Mouse (Mus musculus) spleen, postnatal 36 days (tissue): ENCODE data around the gene Cldn2.
"Not testable (repeated sequence)": the region's sequence is repeated elsewhere in the genome, so short reads cannot be mapped to it uniquely, and the experiment has no call there.

Experiments
- DNase-seq, 2 experiments: peaks; one replicate each; pipeline ENCODE4 v3.0.0; 2022; ENCODE audit warnings: low spot score in 2 of 2, mixed read lengths in 1 of 2

The Cldn2 gene

DNA sequence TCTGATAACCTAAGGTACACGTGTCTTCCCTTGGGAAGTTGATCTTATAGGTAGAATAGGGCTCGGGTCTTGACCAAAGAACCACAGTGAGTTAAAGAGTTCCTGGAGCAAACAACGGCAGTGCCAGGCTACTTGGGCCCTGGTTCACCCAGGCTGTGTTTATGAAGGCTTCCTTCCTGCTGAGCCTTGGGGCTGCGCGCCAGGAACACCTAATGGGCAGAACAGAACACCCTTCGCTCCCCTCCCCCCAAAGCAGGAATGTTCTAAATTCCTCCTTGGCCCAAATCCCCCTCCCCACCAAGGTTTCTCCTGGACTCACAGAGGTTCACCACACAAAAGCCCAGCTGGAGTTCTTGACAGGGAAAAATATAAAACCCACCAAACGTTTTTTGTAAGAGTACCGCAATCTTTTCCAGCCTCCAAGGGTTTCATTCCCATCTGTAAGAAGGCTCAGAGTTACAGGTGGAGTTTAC lies at the start of gene Cldn2:
TSS of gene Cldn2 (plus strand) at position 423 of the 473 bp plus-strand sequence.
- DNase-seq, result no peak

DNA sequence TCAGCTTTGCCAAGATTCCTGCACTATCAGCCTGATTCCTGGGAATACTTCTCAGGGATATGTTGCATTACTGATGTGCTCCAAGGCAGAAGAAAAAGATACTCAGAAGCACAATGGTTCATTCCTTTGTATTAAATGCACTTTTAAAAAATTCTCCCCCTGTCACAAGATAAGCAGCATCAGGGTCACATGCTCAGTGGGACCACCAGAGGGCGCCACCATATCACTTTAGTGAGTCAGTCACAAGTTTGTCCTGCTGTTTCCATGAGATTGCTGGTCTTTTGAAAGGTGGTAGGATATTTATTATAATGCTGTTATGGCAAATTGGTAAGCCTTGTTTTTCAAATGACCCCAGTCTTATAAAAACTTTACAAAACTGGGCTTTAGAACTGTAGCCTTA lies 48.8 kb upstream of the Cldn2 start:
- peak; percentile 3 to 14 for DNase-seq

DNA sequence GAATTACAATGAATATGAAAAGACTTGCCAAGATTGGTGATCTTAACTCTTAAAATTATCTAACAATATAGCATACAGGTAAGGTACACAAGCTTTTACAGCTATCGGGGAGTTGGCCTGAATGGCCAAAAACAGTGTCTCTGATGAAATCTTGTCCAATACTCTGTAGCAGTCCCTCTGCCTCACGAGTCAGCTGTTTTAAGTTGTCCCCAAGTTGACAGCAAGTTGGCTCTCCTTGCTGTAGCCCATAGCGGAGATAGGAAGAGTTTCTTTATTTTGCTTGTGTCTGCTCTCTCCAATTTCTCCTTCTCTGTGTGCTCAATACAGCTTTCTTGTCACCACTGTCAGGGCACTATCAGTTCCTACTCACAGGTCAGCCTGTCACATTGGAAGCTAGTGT lies 42.0 kb upstream of the Cldn2 start:
- not testable (repeated sequence) for DNase-seq

DNA sequence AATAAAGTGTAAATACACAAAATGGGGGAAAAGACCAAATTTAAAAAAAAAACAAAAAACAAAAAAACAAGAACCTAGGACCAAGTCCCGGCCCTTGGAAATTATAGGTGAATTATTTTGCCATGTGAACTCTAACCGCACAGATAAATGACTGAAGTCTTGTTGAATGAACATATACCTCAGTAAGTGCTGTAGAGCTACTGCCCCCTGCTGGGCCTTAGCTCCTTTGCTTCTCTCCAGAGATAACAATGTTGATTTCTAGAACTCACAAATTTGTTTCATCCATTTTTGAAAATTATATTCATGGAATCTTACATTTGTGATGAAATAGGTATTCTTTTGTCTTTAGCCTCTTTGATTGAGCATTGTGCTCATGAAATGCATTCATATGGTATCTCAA lies 38.1 kb upstream of the Cldn2 start:
- no peak for DNase-seq

DNA sequence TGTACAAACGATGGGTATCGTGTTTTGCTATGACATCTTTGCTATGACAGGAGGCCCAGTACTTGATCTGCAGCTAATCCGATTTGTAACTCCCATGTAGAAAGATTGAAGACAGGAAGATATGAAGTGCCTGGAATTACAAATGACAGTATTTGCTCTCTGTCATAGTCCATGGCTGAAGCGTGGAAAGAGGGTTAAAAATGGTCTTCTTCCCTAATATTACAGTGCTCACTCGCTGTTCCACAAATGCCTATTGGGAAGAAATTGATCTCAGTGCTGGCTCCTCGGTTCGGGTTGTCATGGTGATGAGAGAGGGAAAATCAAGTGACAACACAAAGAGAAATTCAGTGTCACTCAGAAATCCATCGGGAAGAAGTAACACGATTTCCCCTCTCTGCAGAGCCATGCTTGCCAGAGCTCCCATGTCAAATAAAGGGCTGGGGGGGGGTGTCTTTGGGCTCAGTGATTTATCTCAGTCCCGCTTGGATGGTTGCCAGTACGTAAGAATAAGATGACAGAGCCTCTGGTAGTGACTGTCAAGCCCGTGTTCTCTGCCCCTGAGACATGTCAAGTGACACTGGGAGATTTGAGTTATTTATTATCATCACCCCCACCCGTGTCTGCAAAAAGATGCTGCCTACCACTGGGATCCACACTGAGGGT lies 30.5 kb upstream of the Cldn2 start:
- DNase-seq, result no peak

DNA sequence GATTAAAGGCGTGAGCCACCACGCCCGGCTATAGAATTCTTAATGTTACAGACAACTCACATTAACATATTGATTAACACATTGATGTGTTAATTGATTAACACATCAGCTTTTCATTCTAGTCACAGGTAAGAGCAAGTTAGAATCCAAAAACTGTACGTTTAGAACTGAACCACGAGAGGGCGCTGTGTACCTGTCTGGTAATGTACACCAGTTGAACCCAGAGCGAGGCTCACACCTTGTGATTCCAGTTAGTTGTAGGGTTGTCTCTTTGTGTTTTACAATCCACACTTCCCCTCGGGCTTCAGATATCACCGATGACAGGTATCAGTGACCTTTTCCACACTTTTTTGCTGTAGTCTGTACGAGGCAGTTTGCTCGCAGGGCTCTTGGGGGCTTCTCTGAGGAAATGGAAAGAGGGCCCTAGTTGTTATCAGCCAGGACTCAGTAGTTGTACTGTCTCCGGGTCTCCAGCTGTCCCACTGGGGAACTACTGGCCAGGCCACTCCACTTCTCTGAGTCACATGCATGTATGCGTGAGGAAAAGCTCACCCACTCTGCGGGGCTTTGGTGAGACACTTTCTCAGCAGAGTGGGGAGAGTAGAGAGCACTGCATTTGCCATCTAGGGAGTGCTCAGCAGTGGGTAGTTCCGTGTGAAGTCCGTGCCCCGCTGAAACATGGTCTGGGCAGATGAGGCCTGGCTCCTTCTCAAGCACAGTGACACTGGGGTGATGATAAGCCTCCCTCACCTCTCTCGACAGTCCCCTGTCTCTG lies 26.1 kb upstream of the Cldn2 start:
- peak in 1 of 2 experiments; percentile 14 for DNase-seq

DNA sequence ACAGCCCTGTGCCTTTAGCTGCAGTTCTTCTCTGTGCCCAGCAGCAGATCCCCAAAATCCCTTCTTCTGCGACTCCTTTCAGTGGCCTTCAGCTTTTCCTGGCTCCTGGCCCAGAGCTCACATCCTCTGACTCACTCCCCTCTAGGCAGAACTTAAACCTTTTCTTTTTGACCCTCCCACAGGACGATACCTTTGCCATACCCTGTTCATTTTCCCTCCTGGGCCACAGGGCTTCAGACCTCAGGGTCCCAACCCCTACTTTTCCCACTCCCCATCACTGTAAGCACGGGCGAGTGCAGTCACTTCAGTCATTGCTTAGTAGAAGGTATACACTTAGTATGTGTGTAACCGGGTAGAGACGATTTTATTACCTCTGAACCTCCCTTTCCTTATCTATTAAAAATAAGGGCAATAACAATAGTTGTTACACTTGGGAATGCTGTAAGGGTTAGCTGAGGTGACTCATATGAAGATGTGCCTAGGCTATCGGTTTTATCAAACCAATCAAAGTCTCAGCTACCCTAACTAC lies 25.5 kb upstream of the Cldn2 start:
- DNase-seq, result no peak

DNA sequence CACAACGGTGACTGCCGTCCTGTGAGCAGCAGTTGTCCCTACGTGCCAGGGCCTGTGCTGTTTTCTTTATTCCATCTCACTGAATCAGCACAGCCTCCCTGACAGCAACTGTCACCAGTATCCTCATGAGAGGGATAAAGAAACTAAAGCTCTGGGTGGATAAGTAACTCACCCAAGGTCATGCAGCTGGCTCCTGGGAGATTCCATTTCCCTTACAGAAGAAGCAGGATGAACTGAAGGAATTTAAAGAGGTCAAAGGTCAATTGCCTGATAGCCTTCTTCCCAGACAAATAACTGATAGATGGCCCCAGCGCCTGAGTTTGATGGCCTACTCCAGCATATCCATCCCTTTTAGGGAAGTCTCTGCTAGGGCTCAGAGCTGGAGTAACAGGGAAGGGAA lies 23.3 kb upstream of the Cldn2 start:
- DNase-seq, result no peak

DNA sequence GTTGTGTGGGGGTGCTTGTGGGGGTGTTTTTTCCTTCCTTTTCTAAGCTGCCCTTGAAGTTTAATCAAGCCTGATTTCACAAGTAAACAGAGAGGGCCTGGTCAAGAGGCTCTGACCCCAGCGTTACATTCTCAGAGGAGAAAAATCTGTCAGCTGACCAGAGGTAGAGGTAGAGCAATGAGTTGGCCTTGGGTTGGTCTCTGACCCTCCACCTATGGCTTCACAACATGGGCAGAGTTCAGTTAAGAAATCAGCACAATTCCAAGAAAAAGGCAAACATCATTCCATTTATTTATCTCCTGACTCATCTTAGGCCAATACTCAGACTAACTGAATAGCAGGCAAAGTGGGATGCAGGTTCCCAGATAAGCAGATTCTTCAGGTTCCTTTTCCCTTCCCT lies 21.7 kb upstream of the Cldn2 start:
- no peak for DNase-seq

DNA sequence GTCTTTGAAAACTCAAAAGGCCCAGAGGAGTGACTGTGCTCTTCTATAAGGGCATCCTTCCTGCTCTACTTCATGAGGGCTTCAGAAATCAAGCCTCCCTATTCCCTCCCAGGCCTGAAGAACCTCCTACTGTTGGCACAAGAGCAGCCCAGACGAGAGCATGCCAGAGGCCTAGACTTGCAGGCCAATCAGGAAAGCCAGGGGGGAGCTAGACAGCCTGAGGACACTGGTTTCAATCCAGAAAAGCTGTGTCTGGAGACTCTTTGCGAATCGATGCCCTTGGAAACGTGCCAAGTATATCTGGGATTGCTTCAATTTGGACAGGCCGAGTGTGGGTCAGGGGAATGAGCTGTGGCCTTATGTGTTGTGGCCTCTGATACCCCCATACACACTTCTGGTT lies 21.2 kb upstream of the Cldn2 start:
- no peak for DNase-seq

DNA sequence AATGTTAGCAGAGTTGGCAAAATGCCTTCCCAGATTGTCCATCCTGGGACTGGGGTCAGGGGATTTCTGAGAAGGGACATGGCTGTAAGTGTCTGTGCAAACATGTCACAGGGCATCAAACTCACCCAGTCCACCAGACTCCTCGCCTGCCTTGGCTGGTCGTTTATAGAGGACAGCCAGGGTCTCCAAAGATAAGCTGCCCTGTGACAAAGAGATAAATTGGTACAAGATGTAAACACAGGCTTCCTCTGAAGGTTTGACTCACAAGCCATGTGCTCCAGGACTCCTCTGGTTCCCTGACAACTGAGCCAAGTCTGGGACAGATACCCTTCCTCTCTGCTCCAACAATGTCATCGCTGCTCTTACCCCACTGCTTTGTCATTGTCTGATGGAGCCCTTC lies 19.6 kb upstream of the Cldn2 start:
- no peak for DNase-seq

DNA sequence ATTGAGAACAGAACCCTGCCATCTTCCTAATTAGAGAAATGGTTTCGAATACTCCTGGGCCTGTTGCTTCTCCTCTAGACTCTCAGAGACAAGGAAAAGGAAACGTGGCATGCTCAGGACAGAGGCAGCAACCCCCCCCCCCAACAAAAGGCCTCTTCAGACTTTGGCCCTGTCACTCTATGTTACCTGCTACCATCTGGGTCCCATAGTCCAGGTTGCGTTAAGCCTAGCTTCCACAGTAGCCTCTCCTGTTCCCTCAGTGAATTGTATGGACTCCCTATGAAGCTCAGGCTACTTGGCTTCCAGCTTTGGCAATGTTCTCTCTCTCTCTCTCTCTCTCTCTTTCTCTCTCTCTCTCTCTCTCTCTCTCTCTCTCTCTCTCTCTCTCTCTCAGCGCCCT lies 19.1 kb upstream of the Cldn2 start:
- no peak for DNase-seq

DNA sequence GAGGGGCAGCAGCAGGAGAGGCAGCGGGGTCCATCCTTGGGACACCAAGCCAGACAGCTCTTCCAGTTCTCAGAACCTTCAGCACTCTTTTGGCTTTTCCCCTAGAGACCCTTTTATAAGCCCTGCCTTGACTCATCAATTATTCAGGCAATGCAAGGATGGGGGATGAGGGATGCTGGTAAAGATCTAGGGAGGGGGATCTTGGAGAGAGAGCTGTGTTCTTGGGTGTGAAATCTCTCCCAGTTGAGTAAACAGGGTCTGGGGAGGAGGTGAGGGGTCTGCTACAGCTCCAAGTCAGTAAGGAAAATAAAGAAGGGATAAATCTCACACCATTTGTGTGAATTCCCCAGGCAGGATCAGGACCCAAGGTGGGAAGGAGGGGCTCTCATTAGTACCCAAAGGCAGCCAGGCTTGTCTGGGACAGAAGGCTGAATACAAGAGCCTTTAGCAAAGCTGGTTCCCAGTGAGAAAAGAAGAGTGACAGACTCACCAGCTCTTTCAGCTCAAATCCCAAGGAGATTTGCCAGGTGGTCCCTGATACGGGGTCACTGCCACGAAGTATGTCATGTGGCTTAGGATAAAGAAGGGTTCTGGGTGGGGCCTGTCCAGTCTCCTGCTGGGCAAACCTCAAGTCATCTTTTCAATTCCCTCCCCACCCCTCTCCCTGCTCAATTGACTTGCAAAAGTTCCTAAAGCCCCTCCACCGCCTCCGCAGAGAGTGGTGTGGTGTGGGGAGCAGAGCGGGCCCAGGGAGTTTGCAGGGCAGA lies 18.2 kb upstream of the Cldn2 start, which contains the start of gene Ripply1:
TSS of gene Ripply1 (minus strand) at position 76 of the 767 bp plus-strand sequence.
- DNase-seq, result no peak

DNA sequence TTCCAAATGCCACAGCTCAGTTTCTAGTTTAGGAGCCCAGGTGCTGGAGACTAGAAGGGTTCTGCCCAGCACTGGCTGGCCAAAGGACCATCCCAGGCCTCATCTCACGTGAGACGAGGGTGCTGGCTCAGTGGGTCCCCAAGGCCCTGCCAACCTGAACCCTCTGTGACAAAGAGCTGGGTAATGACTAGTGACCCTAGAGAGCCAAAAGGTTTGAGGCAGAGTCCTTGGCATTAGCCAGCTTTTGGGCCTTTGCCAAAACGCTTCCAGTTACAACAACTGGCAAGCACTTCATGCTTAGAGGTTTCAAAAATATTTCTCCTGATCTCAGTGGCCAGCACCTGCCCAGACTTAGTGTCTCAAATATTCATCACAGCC lies 17.6 kb upstream of the Cldn2 start:
- DNase-seq, result no peak

DNA sequence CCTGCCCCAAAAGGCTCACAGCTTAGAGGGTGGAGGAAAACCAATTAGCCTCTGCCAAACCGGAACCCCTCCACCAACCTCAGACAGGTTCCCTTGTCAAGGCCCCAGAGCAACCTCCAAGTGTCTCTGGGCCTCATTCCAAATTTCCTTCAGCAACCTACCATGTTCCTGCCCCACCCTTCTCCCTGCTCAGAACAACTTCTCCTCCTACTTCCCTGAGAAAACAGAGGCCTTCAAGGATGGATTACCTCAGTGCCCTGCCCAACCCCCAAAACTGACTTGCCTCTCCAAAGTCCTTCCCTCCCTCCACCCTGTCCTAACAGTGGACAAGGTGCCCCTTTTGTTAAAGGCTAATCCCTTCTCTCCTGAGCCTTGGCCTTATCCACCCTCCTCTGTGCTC lies 14.9 kb upstream of the Cldn2 start:
- DNase-seq, result no peak

DNA sequence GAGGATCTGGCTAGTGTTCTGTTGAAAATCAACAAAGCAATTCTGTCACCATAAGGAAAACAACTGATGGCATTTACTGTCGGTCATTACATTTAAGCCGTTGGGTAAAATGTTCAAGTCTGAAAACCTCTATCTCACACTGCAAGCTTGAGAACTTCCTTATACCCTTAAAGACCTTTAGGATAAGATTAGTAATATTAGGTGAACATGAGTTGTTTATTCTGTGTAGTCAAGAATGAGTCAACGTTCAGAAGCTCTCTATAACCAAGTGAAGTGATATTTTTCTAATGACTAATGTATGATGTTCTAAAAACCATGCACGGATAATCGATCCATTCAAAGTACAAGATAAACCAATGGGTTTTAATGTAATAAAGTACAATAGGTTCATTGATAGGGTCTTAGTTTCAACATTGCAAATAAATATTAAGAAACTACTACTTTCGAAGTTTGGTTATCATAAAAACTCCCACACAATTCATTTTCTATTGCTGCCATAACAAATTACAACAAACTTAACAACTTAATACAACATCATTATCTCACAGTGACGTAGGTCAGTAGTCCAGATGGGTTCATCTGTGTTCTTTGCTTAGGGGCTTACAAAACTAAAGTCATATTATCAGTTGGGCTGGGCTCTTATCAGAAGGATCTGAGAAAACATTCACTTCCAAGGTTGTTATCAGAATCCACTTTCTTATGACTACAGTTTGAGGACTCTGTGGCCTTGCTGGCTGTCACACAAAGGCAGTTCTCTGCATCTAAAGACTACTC lies 6.4 kb upstream of the Cldn2 start:
- no peak for DNase-seq

DNA sequence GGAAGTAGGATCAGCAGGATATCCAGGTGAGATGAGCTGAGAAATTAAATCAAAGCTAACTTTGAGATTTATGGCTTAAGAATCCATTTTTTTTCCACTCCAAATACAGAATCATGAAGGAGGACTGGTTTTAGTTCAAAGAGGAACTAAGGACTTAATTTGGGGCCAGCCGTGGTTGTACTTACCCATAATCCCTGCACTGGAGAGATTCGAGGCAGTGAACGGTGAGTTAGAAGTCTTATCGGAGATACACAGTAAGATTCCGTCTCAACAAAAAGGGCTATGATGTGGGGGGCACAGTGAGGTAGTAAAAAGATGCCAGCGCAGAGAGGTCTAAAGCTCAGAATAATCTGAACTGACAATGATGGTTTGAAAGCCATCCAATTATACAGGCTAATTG lies 4.6 kb upstream of the Cldn2 start:
- no peak for DNase-seq

DNA sequence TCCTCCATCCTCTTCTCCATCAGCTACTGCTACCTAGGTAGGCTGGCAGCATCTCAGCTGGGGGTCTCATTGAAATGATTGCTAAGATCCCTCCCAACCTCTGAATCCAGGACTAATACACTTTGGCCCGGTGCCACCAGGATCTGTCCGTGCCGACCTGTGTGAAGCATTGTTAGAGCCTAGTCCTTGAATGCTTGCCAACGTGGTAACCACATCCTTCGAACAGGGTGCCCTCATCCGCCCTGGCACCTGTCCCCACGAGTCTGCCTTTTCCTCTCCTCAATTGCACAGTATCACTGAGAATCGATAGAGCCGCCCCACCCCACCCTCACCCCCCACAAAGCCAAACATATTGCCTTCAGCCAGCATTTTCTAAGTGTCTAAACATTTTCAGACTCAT lies 2.8 kb upstream of the Cldn2 start:
- no peak for DNase-seq

DNA sequence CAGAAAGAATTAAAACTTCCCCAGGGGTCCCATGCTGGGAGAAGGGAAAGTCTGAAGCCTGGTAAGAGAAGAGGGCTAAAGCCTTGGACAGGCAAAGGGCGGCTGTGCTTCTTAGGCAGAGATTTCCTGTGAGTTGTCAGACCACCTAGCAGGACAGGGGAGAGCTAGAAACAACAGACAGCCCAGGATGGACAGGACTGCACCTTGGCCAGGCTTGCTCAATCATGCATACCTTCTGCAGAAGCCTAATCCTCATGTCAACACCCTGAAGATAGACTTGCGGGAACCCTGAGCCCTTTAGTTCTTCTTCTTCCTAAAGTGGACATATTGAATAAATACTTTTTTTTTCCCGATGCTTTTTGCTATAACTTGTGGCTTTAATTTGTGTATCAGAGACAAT lies 675 bp upstream of the Cldn2 start:
- DNase-seq, result no peak

DNA sequence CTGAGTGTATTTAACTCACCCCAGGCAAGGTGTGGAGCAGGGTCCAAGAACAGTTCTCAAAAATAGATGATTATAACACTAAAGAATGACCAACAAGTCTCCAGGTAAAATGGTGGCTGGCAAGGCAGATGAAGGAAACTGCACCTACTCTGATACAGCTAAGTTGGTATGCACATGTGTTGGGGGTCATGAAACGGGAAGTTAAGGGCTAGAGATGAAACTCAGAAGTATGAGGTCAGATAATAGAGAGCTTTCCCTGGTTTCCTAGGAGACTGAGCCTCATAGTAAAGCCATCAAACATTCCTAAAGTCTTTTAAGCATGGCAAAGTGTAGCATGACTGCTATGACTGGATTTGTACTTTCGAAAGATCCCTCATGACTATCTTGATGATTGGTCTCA lies 2.4 kb downstream of the Cldn2 start:
- no peak for DNase-seq

DNA sequence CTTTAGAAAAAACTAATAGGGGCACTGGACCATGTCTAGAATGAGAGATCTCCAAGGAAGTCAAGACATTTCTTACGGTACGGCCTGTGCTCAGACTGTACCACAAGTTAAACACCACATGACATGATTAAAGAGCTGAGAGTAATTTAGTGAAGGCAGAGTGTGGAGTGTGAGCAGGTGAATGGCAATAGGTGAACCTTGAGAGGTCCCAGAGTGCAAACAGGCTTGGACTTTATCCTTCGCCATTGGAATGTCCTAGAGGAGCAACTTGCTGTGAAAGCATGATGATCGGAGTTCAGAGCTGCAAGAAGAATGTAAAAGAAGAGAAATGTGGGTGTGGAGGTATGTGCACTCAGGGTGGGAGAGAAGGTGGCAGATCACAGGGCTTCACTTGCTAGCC lies 5.3 kb downstream of the Cldn2 start:
- no peak for DNase-seq

DNA sequence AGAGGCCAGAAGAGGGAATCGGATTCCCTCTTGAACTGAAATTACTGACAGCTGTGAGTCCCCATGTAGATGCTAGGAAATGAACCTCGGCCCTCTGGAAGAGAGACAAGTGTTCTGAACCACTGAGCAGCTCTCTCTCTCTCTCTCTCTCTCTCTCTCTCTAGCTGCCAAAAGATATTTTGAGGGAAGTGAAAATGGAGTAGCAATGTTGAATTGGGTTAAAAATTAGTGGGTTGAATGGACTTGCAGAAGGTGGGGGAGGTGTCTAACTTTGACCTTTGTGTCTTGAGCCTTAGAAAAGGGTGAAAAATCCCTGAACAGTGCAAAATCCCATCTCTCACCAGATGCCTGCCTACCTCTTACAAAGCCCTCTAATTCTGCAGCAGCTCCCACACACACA lies 6.8 kb downstream of the Cldn2 start:
- no peak for DNase-seq
